Mouse (Mus musculus): ENCODE measurements at regions not wholly inside any gene's neighbourhood (a gene's known extent, or its start where the extent isn't known, plus 50 kb on each side); places are given as distances from the start of the nearest gene placed in this dataset.
A peak's percentile ranks its signal among the peaks of the same experiment; 100 is the strongest.

GRCm38 (mm10) chr4:45746451-45746850 lies 52.4 kb upstream of the Aldh1b1 start:
- H3K36me3 ChIP-seq (ENCODE audit: control insufficient read depth, insufficient read depth, low read length, poor library complexity, severe bottlenecking): no peaks in the 10 kb centered on the region
- no peaks in the 10 kb centered on the region for H3K27me3 ChIP-seq (ENCODE audit: control insufficient read depth, insufficient read depth, low read length, poor library complexity, severe bottlenecking)
- DNase-seq (ENCODE audit: low read depth, low spot score): no peak

- Histone ChIP-seq H3K36me3 (ENCODE audit: control insufficient read depth, insufficient read depth, low read length, poor library complexity, severe bottlenecking) (no peaks in the 10 kb centered on the region), H3K27me3 (ENCODE audit: control insufficient read depth, insufficient read depth, low read length, poor library complexity, severe bottlenecking) (no peaks in the 10 kb centered on the region)
- DNase-seq (ENCODE audit: low read depth, low spot score): no peak
These were observed 53.1 kb upstream of the Aldh1b1 start for GRCm38 (mm10) chr4:45745746-45746145.

GRCm38 (mm10) chr4:45744849-45745407 lies 53.9 kb upstream of the Aldh1b1 start:
- DNase-seq (ENCODE audit: low read depth, low spot score): no peak
- H3K36me3 ChIP-seq (ENCODE audit: control insufficient read depth, insufficient read depth, low read length, poor library complexity, severe bottlenecking): no peaks in the 10 kb centered on the region
- no peaks in the 10 kb centered on the region for H3K27me3 ChIP-seq (ENCODE audit: control insufficient read depth, insufficient read depth, low read length, poor library complexity, severe bottlenecking)

GRCm38 (mm10) chr4:45740779-45741365 lies 58.0 kb upstream of the Aldh1b1 start:
- no peaks in the 10 kb centered on the region for H3K36me3 ChIP-seq (ENCODE audit: control insufficient read depth, insufficient read depth, low read length, poor library complexity, severe bottlenecking)
- DNase-seq (ENCODE audit: low read depth, low spot score): no peak
- H3K27me3 ChIP-seq (ENCODE audit: control insufficient read depth, insufficient read depth, low read length, poor library complexity, severe bottlenecking): no peaks in the 10 kb centered on the region

GRCm38 (mm10) chr4:45740319-45740718 lies 58.5 kb upstream of the Aldh1b1 start:
- no peak for DNase-seq (ENCODE audit: low read depth, low spot score)
- Histone ChIP-seq H3K36me3 (ENCODE audit: control insufficient read depth, insufficient read depth, low read length, poor library complexity, severe bottlenecking) (no peaks in the 10 kb centered on the region), H3K27me3 (ENCODE audit: control insufficient read depth, insufficient read depth, low read length, poor library complexity, severe bottlenecking) (no peaks in the 10 kb centered on the region)

- H3K27me3 ChIP-seq (ENCODE audit: control insufficient read depth, insufficient read depth, low read length, poor library complexity, severe bottlenecking): no peaks in the 10 kb centered on the region
- DNase-seq (ENCODE audit: low read depth, low spot score): no peak
- H3K36me3 ChIP-seq (ENCODE audit: control insufficient read depth, insufficient read depth, low read length, poor library complexity, severe bottlenecking): no peaks in the 10 kb centered on the region
These were observed 59.1 kb upstream of the Aldh1b1 start for GRCm38 (mm10) chr4:45739696-45740095.

- no peak for DNase-seq (ENCODE audit: low read depth, low spot score)
- no peaks in the 10 kb centered on the region for H3K36me3 ChIP-seq (ENCODE audit: control insufficient read depth, insufficient read depth, low read length, poor library complexity, severe bottlenecking)
- no peaks in the 10 kb centered on the region for H3K27me3 ChIP-seq (ENCODE audit: control insufficient read depth, insufficient read depth, low read length, poor library complexity, severe bottlenecking)
These were observed 59.7 kb upstream of the Aldh1b1 start for GRCm38 (mm10) chr4:45739168-45739567.

- H3K36me3 ChIP-seq (ENCODE audit: control insufficient read depth, insufficient read depth, low read length, poor library complexity, severe bottlenecking): no peaks in the 10 kb centered on the region
- H3K27me3 ChIP-seq (ENCODE audit: control insufficient read depth, insufficient read depth, low read length, poor library complexity, severe bottlenecking): no peaks in the 10 kb centered on the region
- DNase-seq (ENCODE audit: low read depth, low spot score): no peak
These were observed 60.1 kb upstream of the Aldh1b1 start for GRCm38 (mm10) chr4:45738746-45739145.

- Histone ChIP-seq H3K27me3 (ENCODE audit: control insufficient read depth, insufficient read depth, low read length, poor library complexity, severe bottlenecking) (no peaks in the 10 kb centered on the region), H3K36me3 (ENCODE audit: control insufficient read depth, insufficient read depth, low read length, poor library complexity, severe bottlenecking) (no peaks in the 10 kb centered on the region)
- DNase-seq (ENCODE audit: low read depth, low spot score): no peak
These were observed 62.5 kb upstream of the Aldh1b1 start for GRCm38 (mm10) chr4:45736215-45736815.

GRCm38 (mm10) chr4:45734011-45734410 lies 64.8 kb upstream of the Aldh1b1 start:
- H3K36me3 ChIP-seq (ENCODE audit: control insufficient read depth, insufficient read depth, low read length, poor library complexity, severe bottlenecking): no peaks in the 10 kb centered on the region
- H3K27me3 ChIP-seq (ENCODE audit: control insufficient read depth, insufficient read depth, low read length, poor library complexity, severe bottlenecking): no peaks in the 10 kb centered on the region
- DNase-seq (ENCODE audit: low read depth, low spot score): no peak

- H3K27me3 ChIP-seq (ENCODE audit: control insufficient read depth, insufficient read depth, low read length, poor library complexity, severe bottlenecking): no peaks in the 10 kb centered on the region
- no peaks in the 10 kb centered on the region for H3K36me3 ChIP-seq (ENCODE audit: control insufficient read depth, insufficient read depth, low read length, poor library complexity, severe bottlenecking)
- DNase-seq (ENCODE audit: low read depth, low spot score): peak; percentile 33
These were observed 67.7 kb upstream of the Aldh1b1 start for GRCm38 (mm10) chr4:45730862-45731831.

- Histone ChIP-seq H3K27me3 (ENCODE audit: control insufficient read depth, insufficient read depth, low read length, poor library complexity, severe bottlenecking) (no peaks in the 10 kb centered on the region), H3K36me3 (ENCODE audit: control insufficient read depth, insufficient read depth, low read length, poor library complexity, severe bottlenecking) (no peaks in the 10 kb centered on the region)
- no peak for DNase-seq (ENCODE audit: low read depth, low spot score)
These were observed 69.0 kb upstream of the Aldh1b1 start for GRCm38 (mm10) chr4:45729801-45730200.

- no peak for DNase-seq (ENCODE audit: low read depth, low spot score)
- H3K27me3 ChIP-seq (ENCODE audit: control insufficient read depth, insufficient read depth, low read length, poor library complexity, severe bottlenecking): no peaks in the 10 kb centered on the region
- H3K36me3 ChIP-seq (ENCODE audit: control insufficient read depth, insufficient read depth, low read length, poor library complexity, severe bottlenecking): no peaks in the 10 kb centered on the region
These were observed 70.0 kb upstream of the Aldh1b1 start for GRCm38 (mm10) chr4:45728825-45729224.

- no peaks in the 10 kb centered on the region for H3K36me3 ChIP-seq (ENCODE audit: control insufficient read depth, insufficient read depth, low read length, poor library complexity, severe bottlenecking)
- H3K27me3 ChIP-seq (ENCODE audit: control insufficient read depth, insufficient read depth, low read length, poor library complexity, severe bottlenecking): no peaks in the 10 kb centered on the region
- DNase-seq (ENCODE audit: low read depth, low spot score): no peak
These were observed 70.9 kb upstream of the Aldh1b1 start for GRCm38 (mm10) chr4:45727915-45728314.

- Histone ChIP-seq H3K36me3 (ENCODE audit: control insufficient read depth, insufficient read depth, low read length, poor library complexity, severe bottlenecking) (no peaks in the 10 kb centered on the region), H3K27me3 (ENCODE audit: control insufficient read depth, insufficient read depth, low read length, poor library complexity, severe bottlenecking) (no peaks in the 10 kb centered on the region)
- no peak for DNase-seq (ENCODE audit: low read depth, low spot score)
These were observed 71.3 kb upstream of the Aldh1b1 start for GRCm38 (mm10) chr4:45727474-45727873.
